Mouse (Mus musculus) heart, adult 2 months (tissue): ENCODE data around the gene Lmntd1. TPM values are rescaled to one million over a fixed set of nuclear protein-coding genes. Genes with fewer than 3 reads are reported as not detected.

Experiments used
- DNase-seq, 2 experiments: peaks; one replicate each; pipeline ENCODE4 v3.0.0; 2021
- H3K27ac ChIP-seq: fragments of 200-600 bp; 2 replicates; pipeline ENCODE4 v1.8.1; 2022
- H3K27me3 ChIP-seq: fragments of 200-500 bp; 2 replicates; pipeline ENCODE4 v1.6.1; 2012; ENCODE audit warnings: mild to moderate bottlenecking, low read length, inconsistent platforms, mixed read lengths; ENCODE audit not compliant: control insufficient read depth, insufficient read depth
- H3K36me3 ChIP-seq: fragments of 200-500 bp; 2 replicates; pipeline ENCODE4 v1.6.1; 2012; ENCODE audit warnings: low read length, inconsistent platforms; ENCODE audit not compliant: control insufficient read depth, insufficient read depth
- H3K4me1 ChIP-seq: fragments of 200-500 bp; 2 replicates; pipeline ENCODE4 v1.6.1; 2011; ENCODE audit warnings: low read length; ENCODE audit not compliant: control insufficient read depth, insufficient read depth
- H3K4me3 ChIP-seq: fragments of 200-600 bp; 2 replicates; pipeline ENCODE4 v1.8.1; 2022
- H3K79me2 ChIP-seq: fragments of 200-500 bp; replicated peaks from 2 replicates; pipeline ENCODE4 v1.6.1; 2012; ENCODE audit warnings: mild to moderate bottlenecking, inconsistent platforms, low read length, moderate library complexity, mixed read lengths; ENCODE audit not compliant: control insufficient read depth, insufficient read depth
- H3K9ac ChIP-seq: fragments of 200-500 bp; 2 replicates; pipeline ENCODE4 v1.6.1; 2012; ENCODE audit warnings: low read depth, mild to moderate bottlenecking, control low read depth, inconsistent platforms, low read length, mixed read lengths
- CTCF ChIP-seq: fragments of 200-600 bp; IDR thresholded peaks from 2 replicates; pipeline ENCODE4 v1.8.1; 2022; ENCODE audit warnings: antibody characterized with exemption, mild to moderate bottlenecking, moderate library complexity
- EP300 ChIP-seq: fragments of 200-500 bp; IDR thresholded peaks from 2 replicates; pipeline ENCODE4 v1.6.1; 2011; ENCODE audit warnings: low read depth, low read length, control low read depth; ENCODE audit not compliant: insufficient read depth
- POLR2A ChIP-seq: fragments of 200-500 bp; IDR thresholded peaks from 2 replicates; pipeline ENCODE4 v1.6.1; 2011; ENCODE audit warnings: mild to moderate bottlenecking, low read depth, low read length, control low read depth; ENCODE audit not compliant: insufficient read depth
- WGBS: fragments of 180-500 bp; shearing (Covaris S2); methylation state at CpG from one replicate; pipeline ENCODE4 v1.1.7; 2018; 5-methylcytosine and 5-hydroxymethylcytosine counted together
- intact Hi-C: fragments of 180-260 bp; cut with DNase I; formaldehyde crosslinking; loops from one replicate; pipeline ENCODE4 v1.15.1; 2025
- polyA plus RNA-seq: library from polyadenylated mRNA; depleted of rRNA; stranded (reverse); fragments of >200 nt; gene quantifications from 2 replicates; pipeline ENCODE4 v1.2.3, GENCODE M21; 2012
- total RNA-seq, 2 experiments: library from RNA; stranded (reverse); gene quantifications; 2 replicates each; pipeline ENCODE4 v1.2.3; 2021

Lmntd1 gene
- total and polyA plus RNA-seq, 3 experiments, result 2.0 to 6.7 (median 2.2) TPM

GRCm38 (mm10) chr6:145435764-145436163 lies 178.4 kb downstream of the Lmntd1 start:
- no peak for TF ChIP-seq CTCF
- TF ChIP-seq EP300, result no peak
- H3K27ac ChIP-seq, result no peak overlapping the region

DNA sequence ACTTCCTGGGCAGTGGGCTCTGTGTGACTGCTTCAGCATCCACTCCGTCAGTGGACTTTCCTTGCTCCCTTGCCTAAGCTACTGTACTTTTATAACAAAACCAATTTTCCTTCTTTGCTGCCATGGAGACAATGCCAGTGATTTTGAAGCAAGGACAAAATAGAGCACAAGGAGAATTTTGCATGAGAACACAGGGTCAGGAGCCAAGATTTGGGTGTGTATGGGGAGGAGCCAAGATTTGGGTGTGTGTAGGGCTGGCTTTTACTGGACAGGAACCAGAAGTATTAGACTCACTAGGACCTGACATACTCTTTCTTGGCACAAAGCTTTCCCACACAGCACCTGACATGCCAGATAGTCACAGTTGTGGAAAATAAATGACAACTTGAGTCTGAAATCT lies 179.0 kb downstream of the Lmntd1 start:
- no peaks in the 10 kb centered on the region for H3K36me3 ChIP-seq
- intact Hi-C loops, result no loop called here
- no peak overlapping the region for H3K9ac ChIP-seq
- no peaks in the 10 kb centered on the region for H3K27me3 ChIP-seq
- TF ChIP-seq EP300 (no peak), CTCF (no peak), POLR2A (no peak)
- H3K4me1 ChIP-seq, result peaks cover 7% of the 10 kb centered on the region
- 60% methylated on average over 1 of the region's 1 CpGs for WGBS
- DNase-seq, result no peak
- H3K27ac ChIP-seq, result no peak overlapping the region
- H3K79me2 ChIP-seq, result no peaks in the 10 kb centered on the region
- H3K4me3 ChIP-seq, result no peak overlapping the region

More at GRCm38 (mm10) chr6:145435764-145436163, 178.4 kb downstream of the Lmntd1 start:
- DNase-seq, result no peak
- H3K4me1 ChIP-seq, result peaks cover 7% of the 10 kb centered on the region
- no peaks in the 10 kb centered on the region for H3K27me3 ChIP-seq
- H3K36me3 ChIP-seq, result no peaks in the 10 kb centered on the region
- H3K4me3 ChIP-seq, result no peak overlapping the region
- intact Hi-C loops, result no loop called here
- no peak overlapping the region for H3K9ac ChIP-seq
- WGBS, result 68% methylated on average over 10 of the region's 10 CpGs
- no peaks in the 10 kb centered on the region for H3K79me2 ChIP-seq

DNA sequence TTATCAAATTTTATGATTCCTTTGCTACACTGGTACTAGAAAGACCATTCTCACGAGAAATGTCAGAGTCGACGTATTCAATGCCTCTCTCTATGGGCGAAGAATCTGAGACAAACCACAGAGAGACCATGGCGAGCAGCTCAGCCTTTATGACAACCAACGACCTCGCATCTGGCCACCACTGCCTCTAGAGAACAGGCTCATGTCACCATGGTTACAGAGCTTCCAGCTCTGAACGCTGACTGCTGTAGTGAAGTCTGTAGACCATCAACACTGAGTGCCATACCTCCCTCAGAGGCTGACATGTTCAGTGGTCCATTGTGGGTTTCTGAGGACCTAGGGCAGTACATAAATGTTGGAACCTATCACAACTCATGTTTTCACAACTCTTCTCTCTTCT lies 180.2 kb downstream of the Lmntd1 start:
- H3K27me3 ChIP-seq, result no peaks in the 10 kb centered on the region
- no peaks in the 10 kb centered on the region for H3K36me3 ChIP-seq
- intact Hi-C loops, result no loop called here
- H3K4me1 ChIP-seq, result peaks cover 5% of the 10 kb centered on the region
- H3K27ac ChIP-seq, result no peak overlapping the region
- DNase-seq, result no peak
- no peak overlapping the region for H3K9ac ChIP-seq
- H3K79me2 ChIP-seq, result no peaks in the 10 kb centered on the region
- WGBS, result 82% methylated on average over 8 of the region's 8 CpGs
- TF ChIP-seq EP300 (no peak), CTCF (no peak), POLR2A (no peak)
- no peak overlapping the region for H3K4me3 ChIP-seq

- 75% methylated on average over 11 of the region's 11 CpGs for WGBS
- Histone ChIP-seq H3K4me1 (peaks cover 5% of the 10 kb centered on the region), H3K9ac (no peak overlapping the region), H3K27me3 (no peaks in the 10 kb centered on the region), H3K79me2 (no peaks in the 10 kb centered on the region), H3K27ac (no peak overlapping the region), H3K36me3 (no peaks in the 10 kb centered on the region), H3K4me3 (no peak overlapping the region)
- DNase-seq, result peak in 1 of 2 experiments; percentile 10
- intact Hi-C loops, result no loop called here
- TF ChIP-seq POLR2A (no peak), EP300 (no peak), CTCF (no peak)
Observed at GRCm38 (mm10) chr6:145432711-145433708, 181.1 kb downstream of the Lmntd1 start.

- WGBS, result 67% methylated on average over 14 of the region's 14 CpGs
Observed at GRCm38 (mm10) chr6:145431747-145432146, 182.4 kb downstream of the Lmntd1 start.

DNA sequence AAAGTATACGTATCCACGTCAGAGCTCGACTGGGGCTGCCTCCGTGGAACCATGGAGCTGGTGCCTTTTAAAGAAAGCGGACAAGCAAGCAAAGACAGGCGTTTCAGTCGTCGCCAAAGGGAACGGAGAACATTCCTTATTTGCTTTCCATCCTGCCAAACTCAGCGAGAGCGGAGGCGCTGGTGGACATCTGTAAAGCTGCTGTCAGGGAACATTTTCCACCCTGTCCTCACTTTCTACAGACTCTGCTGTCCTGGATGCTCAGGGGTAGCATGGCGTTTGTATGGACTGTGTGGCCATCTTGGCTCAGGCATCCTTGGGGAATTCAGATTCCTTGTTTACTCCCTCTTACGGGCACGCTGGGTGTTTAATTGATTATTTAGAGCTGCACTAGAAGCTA lies 186.7 kb downstream of the Lmntd1 start:
- Histone ChIP-seq H3K9ac (no peak overlapping the region), H3K27me3 (no peaks in the 10 kb centered on the region), H3K36me3 (no peaks in the 10 kb centered on the region), H3K4me3 (no peak overlapping the region), H3K79me2 (no peaks in the 10 kb centered on the region), H3K27ac (no peak overlapping the region), H3K4me1 (no peaks in the 10 kb centered on the region)
- TF ChIP-seq POLR2A (no peak), CTCF (no peak), EP300 (no peak)
- intact Hi-C loops, result no loop called here
- WGBS, result 70% methylated on average over 15 of the region's 15 CpGs
- no peak for DNase-seq

More at GRCm38 (mm10) chr6:145431747-145432146, 182.4 kb downstream of the Lmntd1 start:
- H3K79me2 ChIP-seq, result no peaks in the 10 kb centered on the region
- no peaks in the 10 kb centered on the region for H3K36me3 ChIP-seq
- intact Hi-C loops, result no loop called here
- no peak overlapping the region for H3K4me3 ChIP-seq
- no peak overlapping the region for H3K27ac ChIP-seq
- DNase-seq, result peak in 1 of 2 experiments; percentile 14
- TF ChIP-seq EP300 (no peak), CTCF (no peak), POLR2A (no peak)
- peaks cover 5% of the 10 kb centered on the region for H3K4me1 ChIP-seq
- no peaks in the 10 kb centered on the region for H3K27me3 ChIP-seq
- H3K9ac ChIP-seq, result no peak overlapping the region
